Mouse (Mus musculus) skeletal muscle tissue, adult 2 months (tissue): ENCODE results near the gene Gm12248.

ENCODE experiments used
- DNase-seq: peaks from one replicate; pipeline ENCODE4 v3.0.0-alpha.2; 2012; ENCODE audit warnings: low read depth, low spot score

The Gm12248 gene

DNA sequence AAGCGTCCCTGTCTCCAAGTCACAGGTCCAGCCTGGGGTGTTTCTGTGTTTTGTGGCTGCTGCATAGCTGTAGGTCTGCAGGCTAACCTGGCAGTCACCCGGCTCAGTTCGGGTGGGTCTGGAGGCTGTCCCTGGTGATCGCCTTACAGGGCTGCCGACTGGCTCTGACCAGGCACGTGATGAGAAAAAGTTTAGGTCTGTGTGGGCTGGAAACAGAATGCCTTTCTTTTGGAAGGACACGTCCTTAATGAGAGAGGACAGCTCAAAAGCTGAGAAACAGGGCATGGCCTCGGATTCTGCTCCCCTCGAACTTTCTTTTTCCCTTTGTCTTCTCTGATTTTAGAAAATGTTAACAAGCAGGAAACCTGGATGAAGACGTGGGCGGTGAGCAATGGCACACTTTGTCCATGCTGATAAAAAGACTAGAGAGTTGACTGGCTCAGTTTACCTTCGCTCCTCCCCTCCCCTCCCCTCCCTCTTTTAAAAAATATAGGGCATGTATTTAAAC, at the start of gene Gm12248:
Gene Gm12248 (minus strand): TSS at position 114 of the 508 bp plus-strand sequence.
- DNase-seq, result peak; percentile 30

- no peak for DNase-seq
Measured at GRCm38 (mm10) chr11:58139466-58139865, 46.5 kb upstream of the Gm12248 start.

DNA sequence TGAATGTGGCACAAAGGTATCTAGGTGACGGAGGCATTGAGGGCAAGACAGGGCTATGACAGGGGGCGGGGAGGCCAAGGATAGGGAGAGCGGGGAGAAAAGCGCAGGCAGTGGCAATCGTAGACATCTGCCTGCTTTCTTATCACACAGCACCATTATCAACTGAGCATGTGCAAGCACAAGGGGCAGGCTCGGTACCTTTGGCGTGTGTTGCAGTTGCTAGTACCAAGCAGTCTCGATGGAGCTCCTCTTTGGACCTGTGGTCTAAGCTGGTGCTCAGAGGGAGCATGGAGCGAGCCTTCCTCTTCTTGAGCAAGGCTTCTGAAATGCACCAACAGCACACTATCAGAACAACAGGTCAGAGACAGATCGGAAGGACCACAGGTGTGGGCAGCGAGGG, 45.9 kb upstream of the Gm12248 start:
- DNase-seq, result no peak

DNA sequence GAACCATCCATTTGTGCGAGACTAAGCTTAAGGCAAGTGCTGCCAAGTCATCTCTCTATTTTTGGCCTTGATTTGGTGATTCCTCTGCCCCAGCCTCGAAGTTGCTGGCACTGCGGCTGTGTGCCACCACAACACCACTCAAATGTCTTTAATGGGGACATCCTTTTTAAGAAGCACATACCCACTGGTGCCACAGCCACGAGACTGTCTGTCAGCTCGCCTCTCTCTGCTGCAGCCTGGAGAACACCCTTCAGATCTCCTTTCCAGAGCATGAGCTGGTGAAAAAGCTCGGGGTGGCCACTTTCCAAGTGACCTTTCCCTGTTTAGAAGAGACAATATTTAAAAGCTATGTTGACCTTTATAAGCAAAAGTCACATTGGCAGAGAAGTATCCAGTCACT, 43.7 kb upstream of the Gm12248 start:
- DNase-seq, result no peak

DNA sequence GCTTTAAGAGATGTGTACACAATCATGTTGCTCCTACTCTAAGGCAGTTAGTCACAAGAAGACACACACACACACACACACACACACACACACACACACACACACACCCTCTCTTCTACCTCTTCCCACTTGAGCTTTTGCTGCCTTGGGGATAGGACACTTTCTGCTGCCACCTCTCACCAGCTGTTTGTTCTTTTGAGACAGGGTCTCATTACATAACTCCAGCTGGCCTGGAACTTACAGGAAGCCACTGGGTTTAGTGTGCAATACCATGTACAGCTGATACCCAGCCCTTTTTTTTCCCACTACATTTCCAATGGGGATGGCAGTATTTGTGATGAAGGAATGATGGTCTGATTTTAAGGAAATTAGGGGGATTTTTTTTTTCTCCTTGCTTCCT, 42.4 kb upstream of the Gm12248 start:
- DNase-seq, result no peak

DNA sequence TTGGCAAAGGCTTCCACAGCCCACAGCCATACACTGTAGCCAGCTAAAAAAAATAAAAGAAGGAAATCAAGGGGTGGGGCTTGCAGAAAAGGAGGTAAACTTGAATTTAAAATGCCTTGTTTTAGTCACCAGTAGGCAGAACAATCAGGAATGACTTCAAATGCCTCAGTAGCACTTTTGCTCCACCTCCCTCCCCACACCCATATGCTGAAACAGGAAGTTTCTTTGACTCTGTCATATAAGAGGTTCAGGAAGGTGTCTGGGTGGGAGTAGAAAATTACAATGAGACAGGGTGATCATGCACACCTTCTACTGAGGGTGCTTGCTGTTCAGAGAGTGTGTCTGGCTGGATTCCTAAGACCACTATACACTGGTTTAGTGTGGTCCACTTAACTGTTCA, 41.9 kb upstream of the Gm12248 start:
- DNase-seq, result no peak

DNA sequence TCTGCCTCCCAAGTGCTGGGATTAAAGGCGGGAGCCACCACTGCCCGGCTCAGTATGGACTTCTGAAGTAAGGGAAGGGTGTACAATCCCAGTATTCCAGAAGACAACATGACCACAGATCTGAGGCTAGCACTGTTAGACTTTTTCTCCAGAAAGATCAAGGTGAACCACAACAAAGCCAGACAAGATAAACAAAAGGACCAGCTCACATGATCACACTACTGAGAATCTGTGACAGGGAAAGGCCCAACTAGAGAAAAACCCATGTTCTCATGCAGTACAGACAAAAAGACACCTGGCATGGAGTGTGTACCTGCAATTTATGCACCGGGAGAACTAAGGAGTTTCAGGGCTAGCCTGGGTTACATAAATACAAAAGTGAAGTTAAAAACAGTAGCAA, 39.1 kb upstream of the Gm12248 start:
- DNase-seq, result no peak

GRCm38 (mm10) chr11:58129302-58129843, 36.4 kb upstream of the Gm12248 start:
- DNase-seq, result no peak

GRCm38 (mm10) chr11:58127544-58127943, 34.6 kb upstream of the Gm12248 start:
- DNase-seq, result no peak

DNA sequence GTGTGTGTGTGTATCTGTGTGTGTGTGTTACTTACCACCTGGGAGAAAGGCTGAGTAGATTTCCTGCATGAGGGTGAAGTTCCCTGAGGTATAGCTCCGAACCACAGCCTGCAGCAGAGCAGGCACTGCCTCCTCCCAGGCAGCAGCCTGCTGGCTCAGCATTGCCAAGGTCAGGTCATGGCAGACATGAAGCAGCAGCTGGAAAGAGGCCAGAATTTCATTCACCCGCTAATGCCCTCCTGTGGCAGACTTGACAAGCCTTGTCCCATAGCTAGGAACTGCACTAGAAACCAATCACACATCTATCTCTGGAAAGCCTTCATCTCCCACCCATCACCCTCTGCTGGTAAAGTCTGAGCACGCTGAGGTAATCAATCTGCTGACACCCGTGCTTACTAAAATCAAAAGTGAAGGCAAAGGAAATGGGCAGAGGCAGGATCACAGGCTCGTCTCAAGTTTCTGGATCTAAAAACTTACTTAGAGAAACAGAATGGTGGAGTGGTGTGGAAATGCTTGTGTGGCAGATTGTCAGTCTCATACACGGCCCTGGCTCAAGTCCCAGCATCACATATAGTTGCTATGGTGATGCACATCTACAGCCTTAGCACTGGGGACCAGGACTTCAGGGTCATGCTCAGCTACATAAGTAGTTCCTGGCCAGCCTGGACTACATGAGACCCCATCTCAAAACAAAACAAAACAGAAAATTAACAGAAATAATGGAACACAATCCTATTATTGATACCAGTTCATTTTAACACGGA, 33.6 kb upstream of the Gm12248 start:
- DNase-seq, result peak; percentile 93

DNA sequence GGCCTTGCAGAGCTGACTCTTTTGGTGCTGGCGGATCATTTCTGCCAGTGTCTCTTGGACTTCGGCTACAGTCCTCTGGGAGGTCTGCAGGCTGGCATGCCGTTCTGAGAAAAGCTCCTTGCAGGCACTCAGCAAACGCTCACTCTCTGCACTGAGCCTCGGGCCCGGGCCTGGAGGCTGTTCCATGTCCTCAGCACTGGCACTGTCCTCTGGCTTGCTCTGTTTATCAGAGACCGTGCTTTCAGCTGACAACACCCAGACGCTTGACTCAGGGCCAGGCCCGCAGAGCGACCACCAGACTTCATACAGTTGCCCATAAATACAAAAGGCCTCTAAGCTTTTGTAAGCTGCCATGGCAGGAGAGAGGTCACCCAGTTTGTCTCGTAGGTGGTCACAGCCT, 32.1 kb upstream of the Gm12248 start:
- DNase-seq, result no peak

DNA sequence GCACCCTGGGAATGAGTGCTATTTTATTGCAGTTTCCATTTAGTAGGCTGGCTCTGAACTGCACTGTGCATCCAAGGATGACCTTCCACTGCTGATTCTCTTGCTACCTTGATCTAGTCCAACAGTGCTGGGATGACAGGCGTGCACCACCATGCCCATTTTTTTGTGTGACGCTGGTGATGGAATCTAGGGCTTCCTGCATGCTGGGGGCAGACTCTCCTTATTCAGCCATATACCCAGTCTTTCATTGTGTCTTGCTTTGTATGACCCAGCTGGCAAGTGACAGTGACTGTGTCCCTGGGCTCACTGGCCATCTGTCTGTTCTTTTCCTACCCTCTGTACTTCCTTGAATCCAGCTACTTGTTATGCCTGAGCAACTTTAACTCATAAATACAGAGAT, 30.8 kb upstream of the Gm12248 start:
- no peak for DNase-seq

GRCm38 (mm10) chr11:58121351-58121750, 28.4 kb upstream of the Gm12248 start:
- DNase-seq, result no peak

DNA sequence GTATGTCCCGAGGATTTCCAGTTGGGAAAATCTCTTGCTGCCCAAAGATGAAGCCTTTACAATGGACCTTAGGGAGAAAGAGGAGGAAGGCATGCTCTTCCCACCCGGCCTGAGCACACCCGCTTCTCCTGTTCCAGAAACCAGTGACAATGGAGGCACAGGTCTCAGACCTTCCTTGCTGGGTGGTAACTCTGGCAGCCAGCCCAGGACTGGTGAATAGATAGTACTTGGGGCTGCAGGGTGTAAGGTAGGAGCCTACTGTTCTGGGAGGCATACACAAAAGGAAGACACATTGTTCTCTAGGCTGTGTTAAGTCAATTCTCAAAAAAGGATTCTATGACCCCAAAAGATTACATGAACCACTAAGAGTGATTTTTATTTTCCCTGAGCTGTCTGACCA, 27.7 kb upstream of the Gm12248 start:
- no peak for DNase-seq

- DNase-seq, result no peak
Measured at GRCm38 (mm10) chr11:58117044-58117652, 24.2 kb upstream of the Gm12248 start.

DNA sequence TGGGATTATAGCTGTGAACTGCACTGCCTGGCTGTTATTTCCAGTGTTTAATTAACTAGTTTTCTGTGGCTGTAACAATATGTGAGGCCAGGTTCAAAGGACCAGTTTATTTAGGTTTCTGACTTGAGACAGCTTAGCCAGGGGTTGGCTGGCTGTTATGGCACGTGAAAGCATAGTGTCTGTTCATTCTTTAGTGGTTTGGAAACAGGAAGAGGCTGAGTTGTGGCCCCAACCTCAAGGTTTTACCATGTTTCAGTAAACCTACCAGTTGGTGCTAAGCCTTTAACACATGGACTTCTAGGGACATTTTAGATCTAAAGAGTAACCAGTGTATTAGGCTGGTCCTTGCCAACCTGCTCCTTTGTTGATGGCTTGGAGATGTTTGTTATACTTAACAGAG, 23.6 kb upstream of the Gm12248 start:
- no peak for DNase-seq

DNA sequence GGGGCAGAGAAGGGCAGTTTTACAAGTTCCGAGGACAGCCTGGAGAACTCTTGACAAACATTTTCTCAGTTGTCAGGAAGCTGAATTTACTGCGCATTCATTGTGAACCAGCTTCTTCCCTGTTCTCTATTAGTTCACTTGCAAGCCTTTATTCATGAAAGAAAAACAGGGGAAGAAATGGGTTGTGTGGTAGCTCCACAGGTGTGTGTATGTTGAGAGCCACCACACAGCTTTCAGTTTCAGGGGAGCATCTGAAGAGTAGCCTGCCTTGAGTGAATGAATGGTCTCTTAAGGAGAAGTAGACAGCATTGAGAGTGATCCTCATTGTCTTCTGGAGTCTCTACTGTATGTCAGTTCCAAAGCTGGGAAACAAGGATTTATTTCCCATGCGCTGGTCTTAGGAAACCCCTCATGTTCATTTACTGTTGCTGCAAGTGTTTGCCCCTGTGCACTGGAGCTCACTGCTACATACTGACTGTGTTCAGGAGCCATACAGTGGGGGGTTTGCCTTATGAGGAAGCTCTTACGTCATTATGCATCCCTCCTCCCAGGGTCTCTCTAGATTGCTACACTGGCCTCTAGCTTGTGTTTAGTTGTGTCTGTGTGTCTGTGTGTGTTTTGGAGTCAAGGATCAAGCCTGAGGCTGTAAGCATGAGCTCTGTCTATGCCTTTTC, 14.9 kb upstream of the Gm12248 start:
- DNase-seq, result no peak

GRCm38 (mm10) chr11:58107009-58107408, 14.1 kb upstream of the Gm12248 start:
- no peak for DNase-seq

- DNase-seq, result no peak
Measured at GRCm38 (mm10) chr11:58104351-58104791, 11.4 kb upstream of the Gm12248 start.

GRCm38 (mm10) chr11:58103697-58104306, 10.9 kb upstream of the Gm12248 start, which contains the start of gene Cnot8:
Gene Cnot8 (plus strand): TSS chr11:58104153.
- DNase-seq, result peak; percentile 99

DNA sequence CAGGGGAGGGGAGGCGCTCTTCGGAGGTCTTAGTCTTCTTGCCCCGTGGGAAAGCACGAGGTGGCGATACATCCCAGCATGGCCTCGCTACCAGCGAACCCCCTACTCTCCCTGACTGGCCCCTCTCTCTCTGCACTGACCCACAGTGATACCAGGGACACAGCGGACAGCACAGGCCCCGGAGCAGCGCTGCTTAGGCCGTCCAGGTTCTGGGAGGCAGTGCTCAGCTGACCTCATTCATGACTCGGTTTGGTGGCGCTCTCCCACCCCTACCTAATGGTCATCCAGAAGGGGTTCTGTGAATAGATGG, 10.4 kb upstream of the Gm12248 start:
- no peak for DNase-seq
